Mouse (Mus musculus): ENCODE measurements around the gene Ipo13. TPM values are rescaled to one million over a fixed set of nuclear protein-coding genes. Genes with fewer than 3 reads are reported as not detected.
A peak's percentile ranks its signal among the peaks of the same experiment; 100 is the strongest.

Gene Ipo13
- total RNA-seq (2021) = 100 to 1,000 TPM; 102 TPM
- long read RNA-seq, transcript Ipo13-201 (20 exons, 3,595 nt) = major isoform, 15 of 25 reads
- long read RNA-seq, partial matches to known transcripts = 6 of 25 reads
- long read RNA-seq, other reads (novel, unspliced or antisense) = 4 of 25 reads

- peak; percentile 92 to 96 for DNase-seq (ENCODE audit: low spot score in 2 of 2)
Observed at GRCm38 (mm10) chr4:117914591-117915442, at the start of gene Ipo13. Gene Ipo13, minus strand, starts transcription at chr4:117914999.

DNA sequence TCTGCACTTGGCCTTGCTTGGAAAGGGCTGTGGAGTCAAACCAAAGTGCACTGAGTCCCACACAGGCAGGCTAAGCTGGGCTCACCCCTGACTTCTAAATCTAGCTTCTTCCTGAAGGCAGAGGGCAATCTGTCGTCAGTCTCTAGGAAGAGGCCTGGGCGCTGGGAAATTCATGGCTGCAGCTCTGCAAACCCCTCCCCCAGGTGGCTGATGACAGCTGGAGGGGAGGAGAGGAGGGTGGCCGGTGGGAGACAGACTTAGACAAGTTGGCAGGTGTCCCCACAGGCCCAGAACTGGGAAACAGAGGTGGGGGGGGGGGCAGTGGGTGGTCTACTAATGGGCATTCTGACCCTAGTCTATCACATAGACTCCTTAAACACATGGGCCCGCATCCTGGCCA lies 42.7 kb upstream of the Ipo13 start:
- DNase-seq (ENCODE audit: low spot score in 2 of 2) = no peak

DNA sequence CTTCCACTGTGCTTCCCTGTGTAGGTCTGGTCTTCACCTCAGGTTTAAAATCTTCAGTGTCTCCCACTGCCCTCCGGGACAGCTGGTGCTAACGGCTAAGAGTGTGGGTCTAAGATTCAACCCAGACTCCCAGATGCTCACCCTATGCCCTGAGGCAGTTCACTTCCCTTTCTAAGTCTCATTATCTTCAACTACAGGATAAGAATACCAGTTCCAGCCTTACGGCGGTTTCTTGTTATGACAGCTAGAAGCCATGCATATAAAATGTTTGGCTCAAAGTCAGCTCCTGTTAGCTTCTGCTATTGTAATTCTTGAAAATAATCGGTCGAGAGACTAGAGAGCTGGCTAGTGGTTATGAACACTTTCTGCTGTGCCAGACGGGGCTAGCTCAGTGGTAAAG lies 32.7 kb upstream of the Ipo13 start:
- DNase-seq (ENCODE audit: low spot score in 2 of 2) = no peak

DNA sequence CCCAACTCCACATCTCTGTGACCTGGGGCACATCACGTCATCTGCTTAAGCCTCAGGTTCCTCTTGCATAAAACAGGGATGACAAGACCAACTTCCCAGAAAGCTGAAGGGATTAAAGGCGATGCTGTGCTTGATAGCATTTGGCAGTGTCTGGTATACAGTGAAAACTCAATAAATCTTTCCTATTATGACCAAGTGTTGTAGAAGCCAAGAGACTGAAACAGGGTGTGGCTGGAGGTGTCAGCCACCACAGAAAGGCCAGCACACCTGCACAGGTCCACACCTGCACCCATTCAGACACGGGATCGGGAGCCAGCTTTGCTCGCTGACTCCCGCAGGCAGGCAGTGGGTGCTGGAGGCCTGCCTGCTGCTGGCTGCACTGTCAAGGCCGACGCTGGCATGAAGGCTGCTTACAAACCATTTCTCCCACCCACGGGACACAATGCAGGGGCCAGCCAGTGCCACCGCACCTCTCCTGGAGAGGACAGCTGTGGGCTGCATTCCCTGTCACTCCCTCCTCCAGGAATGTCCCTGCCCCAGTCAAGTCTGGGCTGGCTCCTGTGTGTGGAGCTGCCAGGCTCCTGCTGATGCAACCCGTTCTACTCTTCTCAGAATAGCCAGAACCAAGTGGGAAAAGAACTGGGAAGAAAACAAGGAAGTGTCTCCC lies 32.0 kb upstream of the Ipo13 start:
- peak in 1 of 2 experiments; percentile 8 for DNase-seq (ENCODE audit: low spot score in 2 of 2)

DNA sequence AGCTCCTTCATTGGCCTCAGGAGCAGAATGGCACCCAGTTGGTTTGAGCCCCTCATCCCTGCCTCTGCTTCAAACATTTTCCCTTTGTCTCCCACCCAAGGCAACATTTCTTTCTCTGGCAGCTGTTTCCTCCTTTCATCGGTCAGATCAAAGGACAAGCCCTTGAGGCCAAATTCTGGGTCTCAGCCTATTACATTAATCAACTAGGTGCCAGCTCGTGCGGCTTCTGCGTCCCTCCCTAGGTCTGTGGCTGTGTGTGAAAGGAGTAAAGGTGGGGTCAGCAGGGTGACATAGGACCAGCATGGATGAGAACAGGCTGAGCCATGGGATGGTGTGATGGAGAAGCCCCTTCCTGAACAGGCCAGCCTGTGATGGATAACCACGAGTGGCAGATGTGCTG lies 28.5 kb upstream of the Ipo13 start:
- no peak for DNase-seq (ENCODE audit: low spot score in 2 of 2)

DNA sequence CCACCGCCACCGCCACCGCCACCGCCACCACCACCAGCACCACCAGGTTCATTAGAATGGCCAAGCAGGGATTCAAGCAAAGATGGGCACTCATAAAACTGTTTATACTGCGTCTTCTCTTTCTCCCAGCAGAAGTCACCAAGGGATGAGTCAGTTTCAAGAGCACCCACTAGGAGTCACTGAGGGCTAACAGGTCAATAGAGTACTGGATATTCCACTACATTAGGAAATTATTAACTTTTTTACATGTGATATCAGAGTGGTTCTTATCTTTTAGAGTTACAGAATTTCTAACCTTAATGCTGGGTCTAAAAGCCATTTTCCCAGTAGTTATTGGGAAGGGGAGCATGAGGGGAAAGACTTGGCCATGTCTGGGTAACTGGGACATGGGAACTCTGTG lies 22.2 kb upstream of the Ipo13 start:
- no peak for DNase-seq (ENCODE audit: low spot score in 2 of 2)

GRCm38 (mm10) chr4:117934081-117934480 lies 19.3 kb upstream of the Ipo13 start:
- no peak for DNase-seq (ENCODE audit: low spot score in 2 of 2)

GRCm38 (mm10) chr4:117933248-117933647 lies 18.4 kb upstream of the Ipo13 start:
- DNase-seq (ENCODE audit: low spot score in 2 of 2) = no peak

- DNase-seq (ENCODE audit: low spot score in 2 of 2) = peak; percentile 24 to 30
Observed at GRCm38 (mm10) chr4:117929391-117929881, 14.6 kb upstream of the Ipo13 start, which contains the start of gene Artn. Gene Artn, minus strand, starts transcription at chr4:117929763.

DNA sequence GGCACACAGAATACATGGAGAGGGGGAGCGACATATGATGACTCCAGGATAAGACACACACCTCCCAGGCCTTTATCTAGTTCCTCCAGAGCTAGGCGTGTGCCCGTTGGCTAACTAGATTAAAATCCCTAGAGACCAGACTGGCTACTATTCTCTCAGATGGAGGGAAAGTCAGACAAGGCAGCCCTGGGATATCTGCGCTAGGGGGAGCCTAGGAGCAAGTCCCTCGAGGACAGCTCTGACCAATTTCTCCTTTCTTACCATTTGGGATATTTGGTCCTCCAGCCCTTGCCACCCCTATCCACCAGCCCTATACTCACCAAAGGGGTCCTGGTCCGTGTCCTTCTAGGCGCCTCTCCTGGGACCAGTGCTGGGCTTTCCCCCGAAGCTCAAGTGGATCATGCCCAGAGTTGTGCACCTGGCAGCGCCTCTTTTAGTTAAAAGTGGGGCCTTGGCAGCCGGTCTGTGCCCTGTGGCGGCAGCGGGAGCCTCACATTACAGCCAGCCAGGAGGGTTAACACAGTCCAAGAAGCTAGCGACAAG lies 14.0 kb upstream of the Ipo13 start:
- peak in 1 of 2 experiments; percentile 72 for DNase-seq (ENCODE audit: low spot score in 2 of 2)

DNA sequence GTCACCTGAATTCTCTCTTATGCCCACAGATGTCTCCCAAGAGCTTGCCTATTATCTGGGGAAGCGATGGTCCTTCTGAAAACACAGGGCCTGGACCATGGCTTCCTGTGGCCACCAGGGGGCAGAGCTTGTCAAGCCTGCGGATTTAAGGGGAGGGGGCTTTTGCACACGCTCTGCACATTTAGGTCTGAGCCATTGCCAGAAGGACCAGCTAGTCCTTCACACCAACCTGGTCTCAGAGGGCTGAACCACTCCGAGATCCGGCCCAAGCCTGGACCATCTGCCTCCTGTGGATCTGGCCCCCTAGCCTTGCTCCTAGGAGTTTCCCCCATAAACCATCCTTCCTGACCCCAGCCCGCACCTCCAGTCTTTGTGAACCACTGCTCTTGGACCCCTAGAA lies 13.4 kb upstream of the Ipo13 start:
- peak; percentile 70 to 72 for DNase-seq (ENCODE audit: low spot score in 2 of 2)

GRCm38 (mm10) chr4:117926545-117927482 lies 12.0 kb upstream of the Ipo13 start:
- peak in 1 of 2 experiments; percentile 71 for DNase-seq (ENCODE audit: low spot score in 2 of 2)

DNA sequence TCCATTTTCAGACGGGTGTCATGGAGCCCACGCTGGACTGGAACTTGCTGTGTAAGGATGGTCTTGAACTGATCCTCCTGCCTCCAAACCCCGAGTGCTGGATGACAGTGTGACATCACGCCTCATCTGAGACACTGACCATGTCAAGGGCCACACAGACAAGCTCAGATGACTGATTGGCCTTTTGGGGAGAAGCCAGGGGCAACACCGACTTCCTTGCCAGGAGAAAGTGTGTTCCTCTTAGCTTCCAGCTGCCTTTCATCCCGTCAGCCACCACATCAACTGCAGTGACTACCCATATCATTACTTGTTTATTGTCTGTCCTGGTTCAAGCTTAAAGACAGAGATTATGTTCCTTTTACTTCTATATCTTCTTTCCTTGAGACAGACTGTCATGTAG lies 10.1 kb upstream of the Ipo13 start:
- no peak for DNase-seq (ENCODE audit: low spot score in 2 of 2)

GRCm38 (mm10) chr4:117923450-117923849 lies 8.7 kb upstream of the Ipo13 start:
- DNase-seq (ENCODE audit: low spot score in 2 of 2) = no peak

- DNase-seq (ENCODE audit: low spot score in 2 of 2) = no peak
Observed at GRCm38 (mm10) chr4:117921358-117921757, 6.6 kb upstream of the Ipo13 start.

DNA sequence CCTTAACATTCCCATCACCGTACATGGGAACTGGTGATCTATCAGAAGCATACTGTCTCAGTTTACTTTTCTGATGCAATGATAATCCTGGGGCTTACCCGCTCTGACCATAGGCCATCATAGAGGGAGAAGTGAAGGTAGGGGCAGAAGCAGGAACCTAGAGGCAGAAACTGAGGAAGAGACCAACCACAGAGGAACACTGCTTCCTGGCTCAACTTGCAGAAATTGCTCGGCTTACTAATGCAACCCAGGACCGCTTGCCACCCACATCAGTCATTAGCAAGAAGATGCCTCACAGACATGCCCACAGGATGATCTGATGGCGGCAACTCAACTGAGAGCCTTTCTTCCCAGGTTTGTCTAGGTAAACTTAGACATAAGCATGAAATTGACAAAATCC lies 4.0 kb upstream of the Ipo13 start:
- DNase-seq (ENCODE audit: low spot score in 2 of 2) = no peak

GRCm38 (mm10) chr4:117918261-117918660 lies 3.5 kb upstream of the Ipo13 start:
- DNase-seq (ENCODE audit: low spot score in 2 of 2) = no peak

- DNase-seq (ENCODE audit: low spot score in 2 of 2) = no peak
Observed at GRCm38 (mm10) chr4:117917847-117918246, 3.0 kb upstream of the Ipo13 start.

- DNase-seq (ENCODE audit: low spot score in 2 of 2) = no peak
Observed at GRCm38 (mm10) chr4:117917402-117917801, 2.6 kb upstream of the Ipo13 start.

DNA sequence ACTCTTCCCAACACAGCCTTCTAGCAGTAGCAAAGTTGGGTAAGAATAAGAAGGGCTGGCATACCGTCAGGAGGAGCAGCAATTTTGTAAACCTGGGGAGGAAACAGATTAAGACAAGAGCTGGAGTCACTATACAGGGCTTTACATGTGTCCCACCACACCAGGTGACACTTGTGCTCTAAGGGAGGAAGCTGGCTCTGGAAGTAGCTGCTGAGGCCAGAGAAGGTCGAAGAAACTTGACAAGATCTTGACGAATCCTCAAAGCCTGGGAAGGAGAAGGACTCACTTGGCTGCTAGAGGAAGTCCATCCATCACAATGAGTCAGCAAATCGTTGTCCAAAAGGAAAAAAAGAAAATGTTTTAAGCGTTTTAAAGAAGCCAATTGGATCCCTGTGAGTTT lies 1.6 kb upstream of the Ipo13 start:
- DNase-seq (ENCODE audit: low spot score in 2 of 2) = no peak

Data from layer of hippocampus, postnatal 10 days (tissue).